Mouse (Mus musculus): ENCODE measurements around the gene Bcor.

GRCm38 (mm10) chrX:12129230-12129629 is 30.9 kb downstream of the Bcor start:
- TF ChIP-seq GATA1 (IDR thresholded peaks at IDR 0.05; ENCODE audit: borderline replicate concordance, low read length) (no peak), FLI1 (IDR thresholded peaks at IDR 0.05; ENCODE audit: low read length) (no peak)
